Mouse (Mus musculus) hindlimb bud, embryonic 11.5 days (tissue): ENCODE data around the gene Myt1l.
A peak's percentile ranks its signal among the peaks of the same experiment; 100 is the strongest.

ENCODE experiments used
- DNase-seq: peaks from one replicate; pipeline ENCODE4 v3.0.0-alpha.2; 2012; ENCODE audit warnings: low read depth, low spot score; ENCODE audit errors: extremely low spot score

The Myt1l gene

GRCm38 (mm10) chr12:29809569-29810185 lies 281.5 kb downstream of the Myt1l start:
- DNase-seq: no peak

GRCm38 (mm10) chr12:29815466-29815865 lies 287.3 kb downstream of the Myt1l start:
- no peak for DNase-seq

GRCm38 (mm10) chr12:29816130-29816529 lies 287.9 kb downstream of the Myt1l start:
- DNase-seq: no peak

- DNase-seq: no peak
Measured at GRCm38 (mm10) chr12:29816761-29817160, 288.6 kb downstream of the Myt1l start.

GRCm38 (mm10) chr12:29822216-29822615 lies 294.0 kb downstream of the Myt1l start:
- no peak for DNase-seq

- no peak for DNase-seq
Measured at GRCm38 (mm10) chr12:29823766-29824417, 295.7 kb downstream of the Myt1l start.

GRCm38 (mm10) chr12:29830571-29830970 lies 302.4 kb downstream of the Myt1l start:
- DNase-seq: no peak

- no peak for DNase-seq
Measured at GRCm38 (mm10) chr12:29831356-29831755, 303.2 kb downstream of the Myt1l start.

GRCm38 (mm10) chr12:29837301-29837791 lies 309.2 kb downstream of the Myt1l start:
- DNase-seq: peak; percentile 10

- no peak for DNase-seq
Measured at GRCm38 (mm10) chr12:29838421-29838820, 310.2 kb downstream of the Myt1l start.

- DNase-seq: no peak
Measured at GRCm38 (mm10) chr12:29849936-29850335, 321.8 kb downstream of the Myt1l start.

GRCm38 (mm10) chr12:29854151-29854585 lies 326.0 kb downstream of the Myt1l start:
- DNase-seq: no peak

GRCm38 (mm10) chr12:29855007-29855406 lies 326.8 kb downstream of the Myt1l start:
- peak; percentile 31 for DNase-seq

GRCm38 (mm10) chr12:29860986-29861385 lies 332.8 kb downstream of the Myt1l start:
- no peak for DNase-seq

- no peak for DNase-seq
Measured at GRCm38 (mm10) chr12:29868295-29868694, 340.1 kb downstream of the Myt1l start.

- no peak for DNase-seq
Measured at GRCm38 (mm10) chr12:29868781-29869180, 340.6 kb downstream of the Myt1l start.

- DNase-seq: no peak
Measured at GRCm38 (mm10) chr12:29872156-29872815, 344.1 kb downstream of the Myt1l start.

- no peak for DNase-seq
Measured at GRCm38 (mm10) chr12:29873281-29873772, 345.1 kb downstream of the Myt1l start.

GRCm38 (mm10) chr12:29877977-29878376 lies 349.8 kb downstream of the Myt1l start:
- DNase-seq: no peak

GRCm38 (mm10) chr12:29882871-29883617 lies 354.9 kb downstream of the Myt1l start:
- no peak for DNase-seq

GRCm38 (mm10) chr12:29884376-29884775 lies 356.2 kb downstream of the Myt1l start:
- DNase-seq: no peak
